Mouse (Mus musculus): ENCODE data around the gene S100z. TPM values are rescaled to one million over a fixed set of nuclear protein-coding genes. Genes with fewer than 3 reads are reported as not detected.

The S100z gene
- not detected in 2 replicates for total RNA-seq (2021)
- long read RNA-seq: 0 reads

DNA sequence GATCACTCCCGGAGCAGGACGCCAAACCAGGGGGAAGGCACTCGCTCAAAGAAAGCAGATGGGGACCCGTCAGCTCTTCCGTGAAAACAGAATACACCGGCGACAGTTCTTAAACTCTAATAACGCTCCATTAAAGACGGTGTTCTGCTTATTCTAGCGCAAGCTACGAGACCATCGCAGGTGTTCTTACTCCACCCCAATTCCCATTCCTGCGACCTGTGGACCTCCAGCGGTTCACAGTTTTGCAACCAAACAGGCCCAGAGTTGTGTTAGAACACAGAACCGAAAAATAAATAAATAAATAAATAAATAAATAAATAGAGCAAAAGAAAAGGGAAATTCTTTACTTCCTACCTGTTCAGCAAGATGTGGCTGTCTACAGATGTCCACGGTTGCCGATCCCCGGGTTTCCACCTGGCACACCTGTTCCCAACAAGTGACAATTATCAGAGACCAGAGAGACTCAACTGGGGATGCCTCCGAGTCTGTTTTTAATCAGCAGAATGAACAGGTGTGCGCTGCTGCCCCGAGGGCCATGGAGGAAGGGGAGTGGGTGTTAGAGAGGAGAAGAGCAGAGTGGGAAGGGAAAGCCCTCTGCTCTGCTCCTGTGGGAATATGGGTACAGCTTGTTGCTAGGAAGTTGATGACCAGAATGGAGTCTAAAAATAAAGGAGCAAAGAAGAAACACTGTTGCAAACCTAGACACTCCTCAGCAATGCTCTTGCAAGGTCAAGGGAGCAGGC is at the start of gene S100z:
Gene S100z (minus strand): TSS at position 51 of the 743 bp plus-strand sequence.
- no peak for DNase-seq

DNA sequence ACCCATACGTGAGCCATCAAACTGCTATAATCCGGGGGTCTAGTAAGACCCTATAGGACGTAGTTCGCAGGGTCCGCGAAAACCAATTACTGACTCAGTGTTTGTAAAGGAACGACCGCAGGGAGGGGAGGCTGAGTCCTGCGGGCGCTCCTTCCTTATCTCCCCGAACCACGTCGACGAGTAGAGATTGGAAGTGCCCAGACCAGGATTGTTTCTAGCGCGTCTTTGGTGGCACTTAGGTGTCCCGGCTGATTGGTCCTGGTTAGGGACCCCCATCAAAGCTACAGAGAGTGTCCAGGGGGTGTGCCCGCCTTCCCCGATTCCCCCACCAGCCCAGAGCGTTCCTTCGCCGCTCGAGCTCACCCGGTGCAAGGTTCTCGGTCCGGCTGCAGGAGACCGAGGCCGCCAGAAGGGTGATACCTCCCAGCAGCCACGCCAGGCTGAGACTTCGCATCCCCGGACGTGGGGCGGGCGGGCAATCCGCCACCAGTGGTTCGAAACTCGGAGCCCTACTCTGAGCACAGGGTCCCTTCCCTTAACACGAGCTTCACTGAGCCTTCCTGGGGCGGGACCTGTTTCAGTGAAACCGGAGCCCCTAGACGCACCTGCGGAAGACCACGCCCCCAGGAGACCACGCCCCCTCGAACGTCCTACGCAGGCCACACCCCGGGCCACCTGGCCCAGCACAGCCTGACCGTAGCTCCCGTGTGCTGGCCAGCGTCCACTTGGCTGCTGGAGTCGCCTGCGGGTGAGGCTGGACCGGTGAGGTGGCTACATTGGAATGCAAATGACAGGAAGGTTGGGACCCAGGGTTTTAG is 46.4 kb upstream of the S100z start, which contains the start of gene F2rl1:
Gene F2rl1 (minus strand): TSS at position 554 of the 818 bp plus-strand sequence.
- peak; percentile 20 for DNase-seq

DNA sequence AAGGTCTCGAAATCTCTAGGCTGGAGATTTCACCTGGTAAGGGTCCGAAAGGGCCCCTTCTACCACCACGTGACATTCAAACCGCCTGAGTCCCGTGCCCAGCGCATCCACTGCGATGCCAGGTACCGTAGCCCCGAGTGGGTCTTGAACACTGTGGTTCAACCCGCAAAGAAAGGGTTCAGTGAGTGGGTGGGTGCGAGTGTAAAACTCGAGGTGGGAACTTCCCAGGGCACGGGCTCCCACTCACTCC is 45.8 kb upstream of the S100z start:
- no peak for DNase-seq

DNA sequence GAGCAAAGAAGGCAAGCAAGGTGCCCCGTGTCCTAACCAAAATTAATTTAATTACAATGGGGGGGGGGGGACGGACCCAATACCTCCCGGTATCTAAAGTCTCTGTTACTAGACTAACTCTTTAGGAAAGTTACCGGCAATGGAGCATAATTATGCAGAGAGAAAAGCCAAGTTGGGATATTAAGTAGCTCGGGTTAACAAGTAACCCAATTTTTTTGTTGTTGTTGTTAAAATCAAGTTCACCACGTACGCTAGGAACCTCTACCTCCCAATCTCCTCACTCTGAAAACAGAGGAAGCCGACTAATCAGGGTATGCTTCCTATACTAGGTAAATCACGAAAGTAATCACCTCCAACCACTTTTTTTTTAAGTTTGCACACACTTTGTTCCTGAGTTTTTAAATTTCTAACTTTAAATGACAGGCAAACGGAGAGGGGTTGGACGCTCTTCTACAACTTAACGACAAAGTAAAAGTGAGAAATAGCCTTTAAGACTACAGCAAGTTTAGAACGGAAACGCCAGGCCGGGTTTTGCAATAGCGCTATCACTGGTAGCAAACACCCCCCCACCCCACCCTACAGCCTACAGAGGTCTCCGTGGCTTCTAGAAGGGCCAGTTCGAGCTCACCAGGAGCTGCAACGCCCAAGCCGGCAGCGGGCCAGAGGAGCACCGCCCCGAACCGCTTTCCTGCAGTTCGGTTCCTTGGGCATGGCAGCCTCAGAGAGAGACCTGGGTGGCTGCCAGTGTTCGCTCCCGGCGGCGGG is 45.3 kb upstream of the S100z start:
- peak; percentile 63 for DNase-seq

DNA sequence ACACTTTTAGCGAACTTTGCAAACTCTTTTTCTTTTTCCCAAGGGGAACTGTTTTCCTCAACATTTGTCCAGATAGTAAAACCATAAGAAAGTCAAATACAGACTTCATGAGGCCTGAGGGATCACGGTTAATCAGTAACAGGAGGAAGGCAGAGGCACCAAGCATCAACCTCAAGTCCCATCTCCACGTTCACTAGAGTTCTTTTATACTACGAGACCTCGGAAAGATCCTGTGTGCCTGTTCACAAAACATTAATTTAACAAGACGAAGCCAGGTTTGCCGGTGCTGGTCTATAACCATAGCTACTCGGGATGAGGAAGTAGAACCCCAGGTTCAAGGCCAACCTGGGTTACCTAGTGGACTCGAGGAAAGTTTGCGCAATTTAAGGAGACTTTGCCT is 43.7 kb upstream of the S100z start:
- no peak for DNase-seq

DNA sequence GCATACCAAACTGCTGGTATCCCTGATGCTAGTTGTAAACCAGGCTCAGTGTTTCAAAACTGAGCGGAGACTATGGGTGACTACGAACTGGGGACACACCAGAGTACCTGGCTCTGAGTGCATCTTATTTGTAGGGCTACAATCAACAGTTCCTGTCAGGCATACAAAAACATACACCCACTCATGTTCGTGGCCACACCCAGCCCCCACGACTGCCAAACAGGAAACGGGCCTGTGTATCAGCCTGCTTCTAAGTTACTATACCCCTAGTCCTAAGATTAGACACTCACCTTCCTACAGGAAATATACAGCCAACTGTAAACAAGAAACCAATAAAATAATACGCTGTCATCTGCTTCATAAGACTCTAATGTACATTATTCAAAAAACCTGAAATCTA is 42.5 kb upstream of the S100z start:
- no peak for DNase-seq

DNA sequence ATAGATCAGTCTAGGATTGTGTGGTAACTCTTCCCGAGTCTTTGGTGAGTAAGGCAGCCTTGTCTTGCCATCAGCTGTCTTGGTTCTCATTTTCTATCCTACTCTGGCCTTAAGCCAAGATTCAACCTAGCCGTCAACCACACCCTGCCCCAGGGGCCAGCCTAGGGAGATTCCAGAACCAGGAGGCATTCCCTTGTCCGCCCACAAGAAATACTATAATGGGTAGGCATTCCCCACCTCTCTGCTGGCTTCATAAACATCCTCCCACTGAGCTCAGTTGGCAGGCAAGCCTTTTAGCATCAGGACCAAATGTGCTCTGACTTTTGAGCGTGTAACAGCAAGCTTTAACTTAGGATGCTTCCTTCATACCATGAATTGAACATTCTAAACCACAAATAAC is 36.2 kb upstream of the S100z start:
- DNase-seq: no peak

DNA sequence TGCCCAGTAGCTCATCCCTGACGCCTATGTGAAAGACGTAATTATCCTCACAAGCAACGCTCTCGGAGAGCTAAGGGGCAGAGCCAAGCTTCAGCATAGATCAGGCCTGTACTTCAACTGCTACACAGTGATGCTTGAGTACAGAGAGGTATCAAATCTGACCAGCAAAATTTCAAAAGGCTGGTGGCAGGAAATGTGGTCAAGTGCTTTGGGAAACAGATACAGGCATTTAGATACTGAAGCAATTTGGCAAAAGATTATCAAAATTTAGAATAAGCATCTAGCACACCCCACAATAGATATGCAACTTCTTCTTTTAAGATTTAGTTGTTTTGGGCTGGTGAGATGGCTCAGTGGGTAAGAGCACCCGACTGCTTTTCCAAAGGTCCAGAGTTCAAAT is 31.5 kb upstream of the S100z start:
- DNase-seq: no peak

DNA sequence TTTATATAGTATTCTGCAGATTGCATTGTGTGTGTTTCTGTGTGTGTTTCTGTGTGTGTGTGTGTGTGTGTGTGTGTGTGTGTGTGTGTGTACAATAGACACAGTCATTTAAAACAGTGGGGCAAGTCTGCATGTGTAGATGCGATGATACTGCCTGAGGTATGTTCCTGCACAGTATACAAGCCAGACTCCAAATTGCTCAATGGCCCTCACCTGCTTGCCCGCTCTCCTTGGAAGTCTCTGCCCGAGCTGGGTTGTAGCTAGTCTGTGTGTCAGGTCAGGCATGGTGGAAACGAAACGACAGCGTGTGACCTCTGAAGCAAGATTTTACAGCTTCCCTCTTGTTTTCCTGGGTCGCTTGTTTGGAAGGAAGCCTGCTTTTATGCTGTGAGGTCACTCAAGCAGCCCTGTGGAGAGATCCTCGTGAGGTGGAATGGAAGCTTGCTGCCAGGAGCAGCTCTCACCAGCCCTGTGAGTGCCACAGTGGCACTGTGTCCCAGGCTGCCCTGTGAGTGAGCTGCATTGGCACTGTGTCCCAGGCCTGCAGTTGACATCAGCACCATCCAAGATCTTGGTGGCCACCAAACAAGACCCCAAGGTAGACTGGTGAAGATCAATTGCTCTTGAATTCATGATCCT is 24.9 kb upstream of the S100z start:
- DNase-seq: no peak

DNA sequence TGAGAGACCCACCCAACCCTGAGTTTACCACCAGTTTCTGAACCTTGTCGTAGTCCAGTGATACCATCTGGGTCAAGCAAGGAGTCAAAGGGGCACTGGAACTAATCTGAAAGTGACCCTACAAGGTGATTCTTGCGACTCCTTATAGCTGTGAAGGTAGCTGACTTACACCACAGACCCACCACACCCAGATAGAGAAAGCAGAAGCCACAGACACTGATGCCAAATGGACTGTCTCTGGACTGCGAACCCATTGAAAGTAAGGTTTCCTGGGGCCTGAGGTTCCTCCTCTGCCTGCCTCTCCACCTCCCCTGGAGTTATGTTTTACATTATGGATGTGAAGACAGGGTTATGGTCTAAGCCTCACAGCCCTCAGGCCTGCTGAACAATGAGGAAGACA is 18.1 kb upstream of the S100z start:
- no peak for DNase-seq

DNA sequence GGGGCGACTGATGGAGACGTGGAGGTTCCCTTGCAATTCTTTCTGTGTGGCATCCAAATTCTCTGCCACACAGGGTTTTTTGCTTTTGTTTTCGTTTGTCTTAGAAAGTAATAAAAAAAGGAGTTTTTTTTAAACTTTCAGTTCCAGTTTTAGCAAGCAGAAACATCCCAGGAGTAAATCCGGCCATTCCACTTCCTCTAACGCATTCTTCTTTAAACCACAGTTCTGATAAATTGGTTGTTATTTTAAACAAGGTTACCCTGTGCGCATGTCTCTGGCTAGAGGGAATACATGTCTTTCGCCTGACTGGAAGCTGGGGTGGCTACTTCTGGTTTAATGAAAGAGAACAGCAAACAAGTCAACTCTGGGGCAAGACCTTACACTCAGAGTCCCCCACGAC is 16.3 kb upstream of the S100z start:
- no peak for DNase-seq

DNA sequence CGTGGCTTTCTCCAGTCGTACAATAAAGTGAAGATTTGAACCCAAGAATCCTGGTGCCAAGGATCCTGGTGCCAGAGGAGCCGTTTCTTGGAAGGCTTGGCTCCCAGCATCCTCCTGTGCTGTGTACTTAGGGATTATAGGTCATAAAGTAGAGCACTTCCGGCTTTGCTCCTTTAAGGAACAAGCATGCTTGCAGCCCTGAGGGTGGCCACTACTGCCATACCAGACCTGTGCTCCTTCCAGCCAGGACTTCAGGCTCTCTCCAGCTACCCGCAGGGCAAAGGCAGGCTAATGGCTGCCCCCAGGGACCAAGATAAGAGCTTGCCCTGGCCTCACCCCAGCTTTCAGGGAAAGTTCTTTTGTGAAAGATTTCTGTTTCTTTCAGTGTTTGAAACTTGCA is 14.8 kb upstream of the S100z start:
- DNase-seq: no peak

DNA sequence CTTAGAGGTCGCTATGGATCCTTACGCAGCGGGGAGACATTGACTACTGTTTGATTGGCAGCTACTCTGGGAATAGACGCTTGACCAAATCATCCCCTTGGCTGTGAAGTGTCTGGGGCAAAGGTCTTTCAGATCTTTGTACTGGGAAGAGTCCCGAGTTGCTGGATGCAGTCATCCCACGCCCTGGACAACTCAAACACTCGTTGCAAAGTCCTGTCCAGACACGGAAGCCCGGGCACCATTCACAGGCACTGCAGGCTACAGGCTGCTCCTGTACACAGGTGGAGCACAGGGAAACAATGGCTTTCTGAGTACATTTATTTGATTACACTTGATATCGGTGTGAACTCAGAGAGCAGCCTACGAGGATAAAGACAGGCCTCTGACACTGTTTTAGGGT is 12.8 kb upstream of the S100z start:
- no peak for DNase-seq

DNA sequence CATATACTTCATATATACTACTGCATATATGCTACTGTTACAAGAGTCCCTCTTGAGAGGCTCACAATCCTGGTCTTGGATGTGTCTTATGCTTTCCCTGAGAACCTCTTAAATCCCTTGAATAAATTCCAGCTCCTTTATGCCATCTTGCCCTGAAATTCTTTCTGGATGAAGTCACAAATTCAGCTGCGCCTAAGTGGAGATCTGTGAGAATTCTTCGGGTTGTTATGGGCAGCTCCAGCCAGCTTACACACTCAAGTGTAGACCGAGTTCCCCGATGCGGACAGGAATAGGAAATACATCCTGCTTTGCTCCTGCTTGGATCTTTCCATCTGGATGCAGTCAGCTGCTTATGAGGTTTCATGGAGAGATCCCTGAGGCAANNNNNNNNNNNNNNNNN is 6.1 kb upstream of the S100z start:
- DNase-seq: no peak

DNA sequence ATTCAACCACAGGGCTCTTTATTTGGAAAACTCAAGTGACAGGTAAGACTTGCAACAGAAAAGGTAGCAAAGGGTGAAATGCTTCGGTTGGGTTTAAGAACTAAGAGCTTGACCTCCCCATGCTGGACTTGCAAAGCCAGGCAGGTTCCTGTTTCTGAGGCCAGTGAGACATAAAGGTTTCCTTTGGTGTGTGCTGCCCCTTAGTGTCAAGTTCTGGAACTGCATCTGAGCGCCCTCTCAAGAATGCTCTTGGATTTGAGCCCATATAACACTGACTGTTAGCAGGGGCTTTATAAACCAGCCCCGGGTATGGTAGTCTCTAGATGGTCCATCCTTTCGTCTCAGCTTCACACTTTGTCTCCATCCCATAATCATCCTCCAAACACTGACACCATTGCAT is 2.9 kb upstream of the S100z start:
- peak; percentile 68 for DNase-seq

DNA sequence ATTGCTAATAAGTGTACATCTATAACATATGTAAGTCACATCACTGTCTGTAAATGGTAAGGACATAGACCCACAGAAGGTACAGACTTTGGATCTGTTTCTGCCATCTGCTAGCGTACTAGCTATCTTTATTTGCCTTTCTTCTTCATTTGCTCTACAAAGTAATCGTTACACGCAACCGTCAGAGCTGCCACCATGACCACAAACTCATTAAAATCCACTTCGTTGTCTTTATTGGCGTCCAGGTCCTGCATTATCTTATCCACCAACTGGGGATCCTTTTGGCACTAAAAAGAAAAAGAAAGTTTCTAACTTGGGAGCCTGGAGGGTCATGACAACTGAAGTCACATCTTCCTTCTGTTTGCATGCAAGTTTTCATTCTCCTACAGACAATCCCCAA is 1.3 kb downstream of the S100z start:
- DNase-seq: no peak

DNA sequence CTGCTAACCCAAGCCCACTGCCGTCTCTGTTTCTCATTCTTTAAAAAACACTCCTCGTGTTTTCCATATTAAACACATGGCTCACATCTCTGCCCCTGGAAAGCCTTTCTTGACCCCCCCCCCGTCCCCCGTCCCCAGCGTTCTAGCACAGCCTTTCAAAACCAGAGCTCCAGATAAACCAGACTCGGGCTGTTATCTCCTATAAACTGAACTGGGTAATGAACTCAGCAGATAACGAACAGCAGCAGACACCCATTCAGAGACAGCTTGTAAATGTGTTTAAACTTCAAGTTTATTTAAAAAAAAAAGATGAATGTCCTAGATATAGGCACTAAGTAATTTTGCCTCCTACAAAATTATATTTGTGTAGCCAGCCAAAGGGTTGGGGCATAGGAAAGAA is 3.4 kb downstream of the S100z start:
- DNase-seq: no peak

DNA sequence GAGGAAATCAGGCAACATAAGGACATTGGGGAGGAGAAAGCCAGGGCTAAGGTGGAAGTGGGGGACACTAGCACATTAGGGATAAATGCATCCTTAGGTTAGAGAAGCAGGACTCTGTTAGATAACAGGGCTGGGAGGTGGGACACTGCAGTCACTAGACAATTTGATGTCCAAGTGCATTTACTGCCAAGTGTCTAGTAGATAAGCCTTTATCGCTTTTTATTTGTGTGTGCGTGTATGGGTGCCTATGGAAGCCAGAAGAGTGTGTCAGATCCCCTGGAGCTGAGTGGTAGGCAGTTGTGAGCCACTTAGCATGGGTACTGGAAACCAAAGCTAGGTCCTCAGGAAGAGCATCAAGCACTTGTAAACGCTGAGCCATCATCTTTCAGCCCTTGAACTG is 4.2 kb downstream of the S100z start:
- no peak for DNase-seq

DNA sequence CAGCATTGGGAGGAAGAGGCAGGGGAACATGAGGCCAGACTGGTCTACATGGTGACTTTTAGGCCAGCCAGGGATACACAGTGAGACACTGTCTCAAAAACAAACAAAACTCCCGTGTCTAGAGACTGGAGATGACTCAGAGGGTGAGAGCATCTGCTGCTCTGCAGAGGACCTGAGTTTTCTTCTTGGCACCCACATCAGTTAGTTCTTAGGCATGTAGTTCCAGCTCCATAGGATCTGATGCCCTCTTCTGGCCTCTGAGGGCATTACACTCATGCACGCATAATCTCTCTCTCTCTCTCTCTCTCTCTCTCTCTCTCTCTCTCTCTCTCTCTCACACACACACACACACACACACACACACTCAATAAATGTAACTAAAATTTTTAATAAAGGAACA is 7.6 kb downstream of the S100z start:
- peak; percentile 7 for DNase-seq

DNA sequence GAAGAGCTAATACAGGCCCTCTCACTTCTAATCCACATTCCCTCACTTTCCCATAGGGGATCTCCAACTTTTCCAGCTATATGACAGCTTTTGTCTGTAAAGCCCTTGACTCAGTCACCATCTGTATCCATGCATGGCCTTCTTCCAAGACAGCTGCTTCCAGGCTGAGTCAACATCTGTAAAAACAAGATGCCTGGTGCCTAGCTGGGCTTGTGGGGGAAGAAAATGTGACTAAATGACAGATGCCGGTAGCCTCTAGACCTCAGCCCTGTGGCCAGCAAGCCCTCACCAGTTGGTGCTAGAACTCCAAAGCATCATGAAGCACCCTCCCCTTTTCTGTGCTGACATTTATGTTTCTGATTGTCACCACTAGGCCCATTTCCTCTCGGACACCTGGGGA is 27.0 kb downstream of the S100z start:
- no peak for DNase-seq

DNA sequence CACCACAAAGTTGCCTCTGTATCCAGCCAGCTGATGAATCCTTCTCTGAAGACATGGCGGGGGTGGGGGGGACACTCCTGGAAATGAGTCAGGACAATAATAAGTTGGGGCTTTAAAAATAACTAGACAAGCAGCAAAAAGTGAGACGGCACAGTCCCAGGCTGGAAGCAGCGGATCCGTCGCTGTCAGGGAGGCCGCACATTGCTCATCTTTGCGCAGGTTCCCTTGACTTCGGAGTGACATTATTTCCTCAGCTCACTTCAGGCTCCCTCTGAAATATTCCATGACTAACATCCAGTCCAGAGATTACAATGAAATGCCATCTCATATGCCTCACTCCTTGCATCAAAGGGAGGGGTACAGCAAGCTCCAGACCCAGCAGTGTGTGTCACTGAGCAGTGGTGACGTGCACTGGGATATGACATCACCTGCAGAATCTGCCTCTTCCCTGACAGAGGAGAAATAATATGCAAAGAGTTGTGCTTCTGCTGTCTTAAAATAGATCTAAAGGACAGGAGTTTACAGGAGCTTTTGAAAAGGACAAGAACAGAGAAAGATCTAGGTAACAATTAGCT is 27.8 kb downstream of the S100z start:
- peak; percentile 31 for DNase-seq

DNA sequence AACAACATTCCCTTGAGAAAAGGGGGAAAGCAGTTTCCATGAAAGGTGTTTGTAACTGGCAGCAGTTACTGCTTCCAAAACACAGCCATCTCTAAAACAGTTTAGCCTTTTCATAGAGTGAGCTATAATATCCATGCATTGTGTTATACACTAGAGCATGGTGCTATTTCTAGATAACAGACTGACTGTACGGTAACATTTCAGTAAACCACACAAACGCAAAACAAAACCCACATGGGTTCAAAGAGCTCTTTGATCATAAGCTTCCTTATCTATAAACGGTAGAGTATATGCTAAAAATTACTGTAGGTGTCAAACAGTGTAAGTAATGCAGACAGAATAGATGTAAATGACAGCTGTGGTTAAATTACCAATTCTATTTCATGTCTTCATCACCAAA is 28.8 kb downstream of the S100z start:
- no peak for DNase-seq

DNA sequence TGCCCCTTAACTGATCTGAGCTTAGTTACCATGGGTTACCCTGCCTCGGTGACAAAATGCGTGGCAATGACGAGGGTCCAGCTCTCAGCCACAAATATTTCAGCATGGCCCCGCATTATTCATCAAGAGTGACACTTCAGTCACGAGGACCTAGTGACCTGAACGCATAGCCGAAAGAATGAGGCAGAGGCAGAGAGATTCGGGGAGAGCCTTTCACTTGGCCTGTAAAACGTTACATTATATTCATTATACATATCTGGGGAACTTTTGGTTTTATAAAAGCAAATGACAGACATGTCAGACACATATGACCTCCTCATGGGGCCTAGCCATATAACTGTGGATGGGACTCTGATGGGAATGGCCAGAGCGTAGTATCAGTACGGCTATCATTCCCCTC is 33.7 kb downstream of the S100z start, which contains the start of gene Crhbp:
Gene Crhbp (minus strand): TSS at position 101 of the 400 bp plus-strand sequence.
- no peak for DNase-seq

Measured in adrenal gland, postnatal 25 days (tissue).